Mouse (Mus musculus) cerebellum, adult 2 months (tissue): ENCODE results near the gene Sipa1.

Source experiments
- CTCF ChIP-seq: fragments of 200-500 bp; IDR thresholded peaks from 2 replicates; pipeline ENCODE4 v1.5.1; 2011; ENCODE audit warnings: low read depth, mild to moderate bottlenecking, control low read depth, low read length, moderate library complexity, borderline replicate concordance; ENCODE audit not compliant: insufficient read depth
- POLR2A ChIP-seq: fragments of 200-500 bp; IDR thresholded peaks from 2 replicates; pipeline ENCODE4 v1.6.1; 2011; ENCODE audit warnings: low read length, control low read depth, borderline replicate concordance; ENCODE audit not compliant: insufficient read depth

- TF ChIP-seq CTCF (no peak), POLR2A (no peak)
These were observed 49.7 kb upstream of the Sipa1 start for GRCm38 (mm10) chr19:5713255-5713654.
